Mouse (Mus musculus): ENCODE measurements around the gene Atp8a1. TPM values are rescaled to one million over a fixed set of nuclear protein-coding genes. Genes with fewer than 3 reads are reported as not detected.
A peak's percentile ranks its signal among the peaks of the same experiment; 100 is the strongest.

The Atp8a1 gene
- polyA plus RNA-seq, 1 experiment from 2014 or later, result 68.9 TPM

DNA sequence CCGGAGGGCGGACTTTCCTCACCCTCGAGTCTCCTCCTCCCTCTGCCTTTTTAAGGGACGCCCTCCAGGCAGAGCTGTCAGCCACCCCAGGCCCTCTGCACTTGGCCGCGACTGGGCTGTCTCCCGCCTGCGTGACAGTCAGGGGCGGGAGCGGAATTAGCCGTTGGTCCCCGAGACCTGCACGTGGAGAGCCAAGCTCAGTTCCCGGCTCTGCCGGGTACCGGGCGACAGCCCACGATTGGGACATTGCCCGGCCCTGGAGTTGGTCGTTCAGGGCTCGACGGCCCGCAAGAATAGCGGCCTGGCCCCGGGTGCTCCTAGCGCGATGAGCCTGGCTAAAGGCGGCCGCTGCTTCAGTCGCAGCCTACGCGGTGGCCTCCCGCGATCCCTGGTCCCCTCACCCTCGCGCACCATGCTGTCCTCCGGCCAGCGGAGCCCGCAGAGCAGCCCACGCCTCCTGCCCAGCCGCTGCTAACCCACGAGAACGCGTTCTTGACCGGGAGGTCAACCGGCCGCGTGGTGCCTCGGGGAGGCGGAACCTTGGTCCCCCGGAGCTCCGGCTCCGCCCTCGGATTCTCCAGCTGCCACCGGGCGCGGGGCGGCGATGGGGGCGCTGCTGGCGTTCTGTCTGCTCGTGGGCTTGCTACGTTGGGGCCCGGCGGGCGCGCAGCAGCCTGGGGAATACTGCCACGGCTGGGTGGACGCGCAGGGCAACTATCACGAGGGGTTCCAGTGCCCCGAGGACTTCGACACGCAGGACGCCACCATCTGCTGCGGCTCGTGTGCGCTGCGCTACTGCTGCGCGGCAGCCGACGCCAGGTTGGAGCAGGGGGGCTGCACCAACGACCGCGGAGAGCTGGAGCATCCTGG is 239.2 kb downstream of the Atp8a1 start, which contains the start of gene Shisa3:
Shisa3 (plus strand) TSS at position 79 of the 870 bp plus-strand sequence.
- H3K4me1 ChIP-seq (ENCODE audit: insufficient read depth, low read depth, low read length), result peaks cover 6% of the 10 kb centered on the region; the same call in 1 of the 2 replicates
- DNase-seq (ENCODE audit: low spot score) (peak; percentile 46), ATAC-seq (peak; percentile 65)
- H3K9me3 ChIP-seq (ENCODE audit: low read length), result no peaks in the 10 kb centered on the region
- H3K9ac ChIP-seq (replicated peaks; ENCODE audit: low read depth), result no peak within 1 kb of the TSS
- no peak within 1 kb of the TSS for H3K27ac ChIP-seq (ENCODE audit: low read length)
- H3K27me3 ChIP-seq (replicated peaks; ENCODE audit: insufficient read depth, low read length), result peaks cover 37% of the 10 kb centered on the region
- TF ChIP-seq CTCF (IDR thresholded peaks at IDR 0.05) (peak; percentile 19; the same call in 1 of the 2 replicates), EP300 (IDR thresholded peaks at IDR 0.05) (no peak)
- H3K36me3 ChIP-seq (ENCODE audit: insufficient read depth, low read length), result no peaks in the 10 kb centered on the region
- peak within 1 kb of the TSS; percentile 87 for H3K4me2 ChIP-seq (replicated peaks; ENCODE audit: low read depth, low read length)
- peak within 1 kb of the TSS; percentile 43 for H3K4me3 ChIP-seq (ENCODE audit: low read depth, low read length)
- 1% methylated on average over 78 of the region's 86 CpGs for WGBS

DNA sequence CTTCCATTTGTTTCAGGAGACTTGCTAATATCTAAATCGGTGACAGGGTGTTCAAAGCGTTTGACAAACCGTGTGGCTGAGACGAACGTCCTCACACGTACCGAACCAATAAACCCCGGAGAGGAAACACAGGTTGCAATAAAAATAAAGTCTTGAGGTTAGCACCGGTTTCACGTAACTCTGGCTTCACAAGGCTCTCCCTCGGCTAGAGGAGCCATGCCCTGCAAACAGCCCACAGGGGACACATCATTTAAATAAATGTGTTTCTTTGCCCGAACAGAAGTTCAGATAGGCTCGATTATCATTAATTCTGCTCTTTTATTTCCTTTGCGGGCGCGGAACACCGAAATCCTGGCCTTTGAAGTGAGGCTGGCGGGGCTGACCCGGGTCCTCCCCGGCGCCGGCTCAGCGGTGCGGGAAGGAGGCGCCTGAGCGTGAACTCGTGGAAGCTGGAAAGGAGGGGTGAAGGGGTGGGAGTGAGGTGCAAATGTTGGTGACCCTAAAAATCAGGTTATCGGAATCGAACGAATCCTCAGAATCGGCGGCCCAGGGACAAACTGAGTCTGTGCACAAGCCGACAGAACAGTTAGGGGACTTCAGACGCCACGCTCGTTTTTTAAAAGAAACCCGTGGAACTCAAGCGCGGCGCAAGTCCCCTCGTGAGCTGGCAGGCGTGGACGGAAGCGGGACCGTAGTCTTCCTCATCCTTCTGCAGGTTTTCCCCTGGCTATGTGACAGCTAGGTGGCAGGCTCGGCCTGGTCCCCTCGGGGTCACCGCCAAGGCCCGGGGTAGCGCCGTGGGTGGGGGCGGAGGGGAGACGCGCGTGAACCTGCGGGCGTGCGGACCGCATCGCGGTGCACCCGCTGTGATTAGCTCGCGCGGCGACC is 240.1 kb downstream of the Atp8a1 start:
- Histone ChIP-seq H3K9me3 (ENCODE audit: low read length) (no peaks in the 10 kb centered on the region), H3K36me3 (ENCODE audit: insufficient read depth, low read length) (no peaks in the 10 kb centered on the region), H3K27ac (ENCODE audit: low read length) (no peak overlapping the region), H3K27me3 (replicated peaks; ENCODE audit: insufficient read depth, low read length) (peaks cover 37% of the 10 kb centered on the region), H3K4me2 (replicated peaks; ENCODE audit: low read depth, low read length) (peak overlapping the region; percentile 87), H3K9ac (replicated peaks; ENCODE audit: low read depth) (no peak overlapping the region), H3K4me1 (ENCODE audit: insufficient read depth, low read depth, low read length) (peaks cover 6% of the 10 kb centered on the region; the same call in 1 of the 2 replicates), H3K4me3 (ENCODE audit: low read depth, low read length) (peak overlapping the region; percentile 43)
- DNase-seq (ENCODE audit: low spot score), result peak; percentile 34
- TF ChIP-seq EP300 (IDR thresholded peaks at IDR 0.05) (no peak), CTCF (IDR thresholded peaks at IDR 0.05) (no peak; the same call in 1 of the 2 replicates)
- ATAC-seq, result no peak; the same call in 1 of the 2 replicates
- 4% methylated on average over 66 of the region's 66 CpGs for WGBS

DNA sequence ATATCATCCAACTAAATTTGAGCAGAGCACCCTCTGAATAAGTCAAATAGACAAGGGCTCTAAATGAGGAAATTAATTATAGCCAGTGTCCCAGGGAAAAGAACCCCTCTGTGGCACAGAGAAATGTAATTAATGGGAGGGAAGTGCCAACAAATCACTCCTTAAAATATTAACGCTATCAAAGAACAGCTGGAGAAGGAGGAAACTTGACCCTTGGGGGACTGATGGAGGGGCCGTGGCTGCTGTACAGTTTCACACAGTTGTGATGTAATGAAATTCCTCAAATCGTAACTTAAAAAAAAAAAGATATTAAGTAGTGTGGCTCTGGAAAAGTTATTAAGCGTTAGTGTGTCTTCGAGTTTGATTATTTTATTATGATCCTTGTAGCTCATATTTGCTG is 241.3 kb downstream of the Atp8a1 start:
- no peaks in the 10 kb centered on the region for H3K36me3 ChIP-seq (ENCODE audit: insufficient read depth, low read length)
- no peak overlapping the region for H3K4me2 ChIP-seq (replicated peaks; ENCODE audit: low read depth, low read length)
- peaks cover 6% of the 10 kb centered on the region; the same call in 1 of the 2 replicates for H3K4me1 ChIP-seq (ENCODE audit: insufficient read depth, low read depth, low read length)
- H3K4me3 ChIP-seq (ENCODE audit: low read depth, low read length), result no peak overlapping the region
- no peak for ATAC-seq
- no peak for TF ChIP-seq EP300 (IDR thresholded peaks at IDR 0.05)
- no peak for TF ChIP-seq CTCF (IDR thresholded peaks at IDR 0.05)
- H3K9me3 ChIP-seq (ENCODE audit: low read length), result no peaks in the 10 kb centered on the region
- no peak overlapping the region for H3K9ac ChIP-seq (replicated peaks; ENCODE audit: low read depth)
- no peak overlapping the region for H3K27ac ChIP-seq (ENCODE audit: low read length)
- WGBS, result 38% methylated on average over 5 of the region's 5 CpGs
- H3K27me3 ChIP-seq (replicated peaks; ENCODE audit: insufficient read depth, low read length), result peaks cover 37% of the 10 kb centered on the region
- DNase-seq (ENCODE audit: low spot score), result no peak

DNA sequence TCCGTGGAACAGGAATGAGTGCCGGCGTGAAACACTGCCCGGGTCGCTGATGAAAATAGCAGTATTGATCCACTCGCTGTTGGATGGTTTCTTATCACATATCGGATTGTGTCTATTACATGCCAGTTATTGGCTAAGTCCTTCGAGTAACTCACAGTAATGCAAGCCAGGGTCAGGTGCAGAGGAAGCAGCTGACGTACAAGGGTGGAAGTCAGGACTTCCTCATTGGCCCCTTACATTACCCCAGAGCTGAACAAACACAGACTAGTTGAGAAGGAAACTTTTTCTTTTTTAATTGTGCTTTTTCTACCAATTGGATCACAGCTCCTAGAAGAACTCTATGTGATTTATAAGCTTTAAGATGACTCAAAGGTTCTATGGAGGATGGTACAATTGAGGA is 247.3 kb downstream of the Atp8a1 start:
- Histone ChIP-seq H3K27ac (ENCODE audit: low read length) (no peak overlapping the region), H3K4me1 (ENCODE audit: insufficient read depth, low read depth, low read length) (no peaks in the 10 kb centered on the region), H3K9ac (replicated peaks; ENCODE audit: low read depth) (no peak overlapping the region), H3K9me3 (ENCODE audit: low read length) (no peaks in the 10 kb centered on the region), H3K27me3 (replicated peaks; ENCODE audit: insufficient read depth, low read length) (no peaks in the 10 kb centered on the region), H3K4me3 (ENCODE audit: low read depth, low read length) (no peak overlapping the region), H3K4me2 (replicated peaks; ENCODE audit: low read depth, low read length) (no peak overlapping the region), H3K36me3 (ENCODE audit: insufficient read depth, low read length) (no peaks in the 10 kb centered on the region)
- 80% methylated on average over 9 of the region's 9 CpGs for WGBS
- ATAC-seq (no peak), DNase-seq (ENCODE audit: low spot score) (no peak)
- no peak for TF ChIP-seq CTCF (IDR thresholded peaks at IDR 0.05)
- no peak for TF ChIP-seq EP300 (IDR thresholded peaks at IDR 0.05)

DNA sequence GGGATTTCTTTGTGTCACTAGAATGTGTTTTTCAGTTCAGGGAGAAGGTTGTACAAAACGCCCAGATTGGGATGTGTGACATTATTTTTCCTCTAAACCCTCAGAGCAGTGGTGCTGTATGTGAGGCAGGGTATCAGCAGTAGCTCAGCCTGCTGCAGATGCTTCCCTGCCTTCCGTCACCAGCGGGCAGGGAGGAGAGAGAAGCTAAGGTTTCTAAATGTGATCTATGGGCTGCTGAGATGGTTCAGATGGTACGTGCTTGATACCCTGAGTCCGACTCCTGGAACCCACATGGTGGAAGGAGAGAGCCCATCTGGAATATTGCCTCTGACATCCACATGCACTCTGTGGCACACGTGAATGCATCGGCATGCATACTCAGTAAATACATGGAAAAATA is 251.6 kb downstream of the Atp8a1 start:
- WGBS, result 70% methylated on average over 7 of the region's 7 CpGs
- no peak for DNase-seq (ENCODE audit: low spot score)
- ATAC-seq, result no peak
- TF ChIP-seq CTCF (IDR thresholded peaks at IDR 0.05), result no peak
- TF ChIP-seq EP300 (IDR thresholded peaks at IDR 0.05), result no peak
- Histone ChIP-seq H3K4me1 (ENCODE audit: insufficient read depth, low read depth, low read length) (no peaks in the 10 kb centered on the region), H3K9ac (replicated peaks; ENCODE audit: low read depth) (no peak overlapping the region), H3K9me3 (ENCODE audit: low read length) (no peaks in the 10 kb centered on the region), H3K4me3 (ENCODE audit: low read depth, low read length) (no peak overlapping the region), H3K4me2 (replicated peaks; ENCODE audit: low read depth, low read length) (no peak overlapping the region), H3K36me3 (ENCODE audit: insufficient read depth, low read length) (no peaks in the 10 kb centered on the region), H3K27ac (ENCODE audit: low read length) (no peak overlapping the region), H3K27me3 (replicated peaks; ENCODE audit: insufficient read depth, low read length) (no peaks in the 10 kb centered on the region)

DNA sequence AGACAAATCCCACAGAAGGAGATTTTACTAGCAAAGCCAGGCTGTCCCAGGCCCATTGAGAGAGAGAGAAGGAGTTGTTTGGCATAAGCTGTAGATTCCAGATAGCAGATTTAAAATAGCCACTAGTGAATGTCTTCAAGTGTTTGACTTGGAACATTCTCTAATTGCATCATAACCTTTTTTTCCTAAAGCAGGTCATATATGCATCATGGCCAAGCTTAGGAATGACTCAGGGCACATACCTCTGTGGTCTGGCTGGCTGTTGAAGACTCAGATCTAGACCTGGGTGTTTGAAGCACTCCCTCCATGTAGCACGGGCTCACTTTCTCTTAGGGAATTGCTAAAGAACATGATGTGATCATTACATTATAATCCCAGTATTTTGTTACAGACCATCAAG is 252.2 kb downstream of the Atp8a1 start:
- WGBS, result 50% methylated on average over 1 of the region's 1 CpGs
- peak; percentile 98 for ATAC-seq
- H3K4me2 ChIP-seq (replicated peaks; ENCODE audit: low read depth, low read length), result no peak overlapping the region

More for the DNA sequence above, 252.2 kb downstream of the Atp8a1 start:
- TF ChIP-seq EP300 (IDR thresholded peaks at IDR 0.05) (peak; percentile 87), CTCF (IDR thresholded peaks at IDR 0.05) (no peak)
- H3K36me3 ChIP-seq (ENCODE audit: insufficient read depth, low read length), result no peaks in the 10 kb centered on the region
- no peaks in the 10 kb centered on the region for H3K9me3 ChIP-seq (ENCODE audit: low read length)
- H3K4me3 ChIP-seq (ENCODE audit: low read depth, low read length), result no peak overlapping the region
- no peaks in the 10 kb centered on the region for H3K27me3 ChIP-seq (replicated peaks; ENCODE audit: insufficient read depth, low read length)
- no peaks in the 10 kb centered on the region for H3K4me1 ChIP-seq (ENCODE audit: insufficient read depth, low read depth, low read length)
- no peak overlapping the region for H3K27ac ChIP-seq (ENCODE audit: low read length)
- DNase-seq (ENCODE audit: low spot score), result peak; percentile 90
- H3K9ac ChIP-seq (replicated peaks; ENCODE audit: low read depth), result no peak overlapping the region

All from lung, postnatal 0 days (tissue).